9 mouse cellular contexts compared by ENCODE assay signal in genomic region chr7:16782555-16783125, GRCm38 (mm10). TPM values are rescaled to one million over a fixed set of nuclear protein-coding genes. Genes with fewer than 3 reads are reported as not detected.
DNase-seq lines count a peak whose midpoint lies in the region; ATAC-seq and TF ChIP-seq lines count a peak whose summit lies in the region.
"Had no signal": no experiment of that assay in that cellular context is flagged by ENCODE, and none has a peak within 500 bp of the region (broad histone marks: within the 10 kb centered on the region; RNA-seq: fewer than 3 reads in every experiment).

No protein-coding gene starts in this region.

- H3K27me3 ChIP-seq in heart, embryonic 10.5 days (ENCODE audit: insufficient read depth, poor library complexity, severe bottlenecking): no peaks in the 10 kb centered on the region
- H3K27me3 ChIP-seq in G1E (ENCODE audit: insufficient read depth, low read length): peaks cover 4% of the 10 kb centered on the region; the same call in 1 of the 2 replicates
- H3K27me3 ChIP-seq in forebrain, postnatal 0 days (ENCODE audit: insufficient read depth, low read length): peaks cover 3% of the 10 kb centered on the region
- H3K27me3 ChIP-seq in liver, postnatal 0 days (ENCODE audit: insufficient read depth, low read length): no peaks in the 10 kb centered on the region
- no peaks in the 10 kb centered on the region for H3K27me3 ChIP-seq in stomach, embryonic 15.5 days (replicated peaks)
- H3K27me3 ChIP-seq: Patski had no signal

- H3K36me3 ChIP-seq in heart, embryonic 10.5 days: peaks cover 11% of the 10 kb centered on the region; the same call in 1 of the 2 replicates
- peaks cover 41% of the 10 kb centered on the region for H3K36me3 ChIP-seq in G1E (replicated peaks)
- no peaks in the 10 kb centered on the region for H3K36me3 ChIP-seq in forebrain, postnatal 0 days (ENCODE audit: insufficient read depth)
- H3K36me3 ChIP-seq in liver, postnatal 0 days (replicated peaks; ENCODE audit: insufficient read depth, low read length): peaks cover 21% of the 10 kb centered on the region
- H3K36me3 ChIP-seq in stomach, embryonic 15.5 days: peaks cover 6% of the 10 kb centered on the region

- H3K4me1 ChIP-seq in heart, embryonic 10.5 days: peaks cover 43% of the 10 kb centered on the region
- peaks cover 59% of the 10 kb centered on the region for H3K4me1 ChIP-seq in G1E (ENCODE audit: insufficient read depth, low read depth, low read length)
- H3K4me1 ChIP-seq in forebrain, postnatal 0 days (ENCODE audit: insufficient read depth): no peaks in the 10 kb centered on the region; the same call in 1 of the 2 replicates
- H3K4me1 ChIP-seq in liver, postnatal 0 days (ENCODE audit: insufficient read depth): peaks cover 32% of the 10 kb centered on the region
- H3K4me1 ChIP-seq in stomach, embryonic 15.5 days: peaks cover 25% of the 10 kb centered on the region

- no peak overlapping the region for H3K9ac ChIP-seq in forebrain, postnatal 0 days
- peak overlapping the region; percentile 81 for H3K9ac ChIP-seq in liver, postnatal 0 days (replicated peaks)
- peak overlapping the region; percentile 66 for H3K9ac ChIP-seq in stomach, embryonic 15.5 days

- H3K4me2 ChIP-seq in forebrain, postnatal 0 days (ENCODE audit: low read depth): peak overlapping the region; percentile 83
- H3K4me2 ChIP-seq in liver, postnatal 0 days (ENCODE audit: low read depth, low read length): peak overlapping the region; percentile 91
- H3K4me2 ChIP-seq in stomach, embryonic 15.5 days: peak overlapping the region; percentile 92

- 5% methylated on average over 11 of the region's 11 CpGs for WGBS in heart, embryonic 10.5 days
- 11% methylated on average over 11 of the region's 11 CpGs for WGBS in forebrain, postnatal 0 days
- WGBS in liver, postnatal 0 days (ENCODE audit: insufficient replicate concordance): 5% methylated on average over 11 of the region's 11 CpGs
- 8% methylated on average over 11 of the region's 11 CpGs for WGBS in stomach, embryonic 15.5 days

- no peak for DNase-seq in heart, embryonic 10.5 days (ENCODE audit: low spot score)
- no peak for DNase-seq in heart, postnatal 4 days
- DNase-seq in G1E (ENCODE audit: low spot score): no peak
- no peak for DNase-seq in forebrain, postnatal 0 days
- DNase-seq in liver, postnatal 0 days: no peak
- DNase-seq in left cerebral cortex, postnatal 36 days (ENCODE audit: low spot score in 2 of 2): no peak
- no peak for DNase-seq in right cerebral cortex, postnatal 10 days (ENCODE audit: low spot score in 2 of 2)

- no peak for TF ChIP-seq EP300 in liver, postnatal 0 days (IDR thresholded peaks at IDR 0.05; ENCODE audit: low read depth)

- no peak for TF ChIP-seq CTCF in G1E (IDR thresholded peaks at IDR 0.05; ENCODE audit: low read depth, low read length)
- TF ChIP-seq CTCF in forebrain, postnatal 0 days (IDR thresholded peaks at IDR 0.05; ENCODE audit: low read depth): no peak
- TF ChIP-seq CTCF in liver, postnatal 0 days (IDR thresholded peaks at IDR 0.05; ENCODE audit: low read depth): no peak

- ATAC-seq in G1E (ENCODE audit: extremely low read depth, insufficient number of reproducible peaks, low FRiP score, poor library complexity, severe bottlenecking): no peak
- ATAC-seq in forebrain, postnatal 0 days: no peak
- ATAC-seq in liver, postnatal 0 days: no peak
- ATAC-seq in stomach, embryonic 15.5 days (ENCODE audit: insufficient read depth, low FRiP score, low read depth): no peak
- ATAC-seq: Patski had no signal

- intact Hi-C loops in left cerebral cortex, postnatal 36 days (cut with DNase I): no loop called here

- no peaks in the 10 kb centered on the region for H3K9me3 ChIP-seq in heart, embryonic 10.5 days
- no peaks in the 10 kb centered on the region for H3K9me3 ChIP-seq in G1E (replicated peaks)
- no peaks in the 10 kb centered on the region for H3K9me3 ChIP-seq in forebrain, postnatal 0 days (ENCODE audit: low read length)
- H3K9me3 ChIP-seq in liver, postnatal 0 days (ENCODE audit: low read length): no peaks in the 10 kb centered on the region
- H3K9me3 ChIP-seq in stomach, embryonic 15.5 days: no peaks in the 10 kb centered on the region

- peak overlapping the region; percentile 82 for H3K4me3 ChIP-seq in heart, embryonic 10.5 days
- H3K4me3 ChIP-seq in G1E (ENCODE audit: low read depth, low read length): peak overlapping the region; percentile 94
- peak overlapping the region; percentile 42 for H3K4me3 ChIP-seq in forebrain, postnatal 0 days (ENCODE audit: low read depth, low read length)
- H3K4me3 ChIP-seq in liver, postnatal 0 days (ENCODE audit: low read depth, low read length): peak overlapping the region; percentile 84
- peak overlapping the region; percentile 59 for H3K4me3 ChIP-seq in stomach, embryonic 15.5 days (replicated peaks)

- H3K27ac ChIP-seq in heart, embryonic 10.5 days: peak overlapping the region; percentile 90
- no peak overlapping the region for H3K27ac ChIP-seq in forebrain, postnatal 0 days (ENCODE audit: low read depth, low read length)
- H3K27ac ChIP-seq in liver, postnatal 0 days (ENCODE audit: low read depth): peak overlapping the region; percentile 97
- no peak overlapping the region for H3K27ac ChIP-seq in stomach, embryonic 15.5 days

RNA-seq across cellular contexts. Expression of gene Slc1a5, which starts 1.5 kb away (rescaled TPM):
- 47.0 TPM in 2 replicates for polyA plus RNA-seq in heart, embryonic 10.5 days (2016; fragmentation: Nextera tagmentation; extraction: Ambion mirVana)
- total RNA-seq in heart, postnatal 4 days (2021): 10 to 100 TPM; 28.4 to 28.7 TPM
- total RNA-seq in G1E (2014; fragmentation: Nextera tagmentation) (18.8 and 61.2 TPM in 2 replicates), G1E (2017) (5.9 and 7.1 TPM in 2 replicates)
- polyA plus RNA-seq in G1E (2012): 13.9 and 14.7 TPM in 2 replicates
- total RNA-seq in forebrain, postnatal 0 days (2014; rRNA removed): 6.3 and 9.3 TPM in 2 replicates
- polyA plus RNA-seq in forebrain, postnatal 0 days (2015; fragmentation: Nextera tagmentation; extraction: Ambion mirVana): 7.2 and 7.5 TPM in 2 replicates
- 43.9 and 44.8 TPM in 2 replicates for polyA plus RNA-seq in liver, postnatal 0 days (2015; fragmentation: Nextera tagmentation; extraction: Ambion mirVana)
- polyA plus RNA-seq in stomach, embryonic 15.5 days (2015; fragmentation: Nextera tagmentation; extraction: Ambion mirVana): 64.2 and 66.3 TPM in 2 replicates
- 1 to 10 TPM; 3.7 to 7.6 TPM for total RNA-seq in left cerebral cortex, postnatal 36 days (2021)

RNA-seq across cellular contexts. Expression of gene Strn4, which starts 33.0 kb away (rescaled TPM):
- 101 and 107 TPM in 2 replicates for polyA plus RNA-seq in heart, embryonic 10.5 days (2016; fragmentation: Nextera tagmentation; extraction: Ambion mirVana)
- total RNA-seq in heart, postnatal 4 days (2021): 10 to 100 TPM; 87.0 to 99.9 TPM
- 40.3 and 67.7 TPM in 2 replicates for total RNA-seq in G1E (2014; fragmentation: Nextera tagmentation)
- 33.8 and 38.9 TPM in 2 replicates for total RNA-seq in G1E (2017)
- polyA plus RNA-seq in G1E (2012): 62.4 and 64.4 TPM in 2 replicates
- 240 and 243 TPM in 2 replicates for total RNA-seq in forebrain, postnatal 0 days (2014; rRNA removed)
- 168 and 169 TPM in 2 replicates for polyA plus RNA-seq in forebrain, postnatal 0 days (2015; fragmentation: Nextera tagmentation; extraction: Ambion mirVana)
- 15.9 and 18.4 TPM in 2 replicates for polyA plus RNA-seq in liver, postnatal 0 days (2015; fragmentation: Nextera tagmentation; extraction: Ambion mirVana)
- polyA plus RNA-seq in stomach, embryonic 15.5 days (2015; fragmentation: Nextera tagmentation; extraction: Ambion mirVana): 87.2 and 89.4 TPM in 2 replicates
- 100 to 1,000 TPM; 310 to 320 TPM for total RNA-seq in left cerebral cortex, postnatal 36 days (2021)

RNA-seq across cellular contexts. Expression of gene Fkrp, which starts 33.9 kb away (rescaled TPM):
- 29.5 and 36.7 TPM in 2 replicates for polyA plus RNA-seq in heart, embryonic 10.5 days (2016; fragmentation: Nextera tagmentation; extraction: Ambion mirVana)
- total RNA-seq in heart, postnatal 4 days (2021): 10 to 100 TPM; 45.0 to 49.2 TPM
- total RNA-seq in G1E (2014; fragmentation: Nextera tagmentation) (12.3 and 18.0 TPM in 2 replicates), G1E (2017) (10.5 and 11.3 TPM in 2 replicates)
- polyA plus RNA-seq in G1E (2012): 30.6 and 32.9 TPM in 2 replicates
- 40.0 and 54.6 TPM in 2 replicates for total RNA-seq in forebrain, postnatal 0 days (2014; rRNA removed)
- 31.7 and 37.8 TPM in 2 replicates for polyA plus RNA-seq in forebrain, postnatal 0 days (2015; fragmentation: Nextera tagmentation; extraction: Ambion mirVana)
- 7.4 and 8.7 TPM in 2 replicates for polyA plus RNA-seq in liver, postnatal 0 days (2015; fragmentation: Nextera tagmentation; extraction: Ambion mirVana)
- polyA plus RNA-seq in stomach, embryonic 15.5 days (2015; fragmentation: Nextera tagmentation; extraction: Ambion mirVana): 28.4 and 29.1 TPM in 2 replicates
- total RNA-seq in left cerebral cortex, postnatal 36 days (2021): 10 to 100 TPM; 50.4 to 62.8 TPM

RNA-seq across cellular contexts. Expression of gene Ap2s1, which starts 44.4 kb away (rescaled TPM):
- 243 and 270 TPM in 2 replicates for polyA plus RNA-seq in heart, embryonic 10.5 days (2016; fragmentation: Nextera tagmentation; extraction: Ambion mirVana)
- total RNA-seq in heart, postnatal 4 days (2021): 100 to 1,000 TPM; 127 to 129 TPM
- total RNA-seq in G1E (2014; fragmentation: Nextera tagmentation): 67.8 and 71.1 TPM in 2 replicates
- 97.6 and 127 TPM in 2 replicates for total RNA-seq in G1E (2017)
- polyA plus RNA-seq in G1E (2012): 373 and 405 TPM in 2 replicates
- total RNA-seq in forebrain, postnatal 0 days (2014; rRNA removed): 519 and 565 TPM in 2 replicates
- polyA plus RNA-seq in forebrain, postnatal 0 days (2015; fragmentation: Nextera tagmentation; extraction: Ambion mirVana): 566 and 578 TPM in 2 replicates
- polyA plus RNA-seq in liver, postnatal 0 days (2015; fragmentation: Nextera tagmentation; extraction: Ambion mirVana): 151 and 153 TPM in 2 replicates
- 251 and 272 TPM in 2 replicates for polyA plus RNA-seq in stomach, embryonic 15.5 days (2015; fragmentation: Nextera tagmentation; extraction: Ambion mirVana)
- total RNA-seq in left cerebral cortex, postnatal 36 days (2021): 100 to 1,000 TPM; 264 to 316 TPM

Comparison
In these comparisons a context has a peak if more than half of its experiments do, and no peak if none do; other contexts are left out.
1. H3K27ac ChIP-seq: peak in heart, embryonic 10.5 days (single experiment) and liver, postnatal 0 days (single experiment); none in forebrain, postnatal 0 days (single experiment) and stomach, embryonic 15.5 days (single experiment).
2. H3K4me3 ChIP-seq: peak in every context shown above with its lines; median percentile 94 in G1E; 84 in liver, postnatal 0 days; 82 in heart, embryonic 10.5 days; 59 in stomach, embryonic 15.5 days; 42 in forebrain, postnatal 0 days.
3. Peak in every context shown above with its lines, with median percentiles within 50 percentile points of each other: H3K4me2 ChIP-seq.